Mouse (Mus musculus) CH12.LX (cell line): Measurements from ENCODE around the gene Abhd6.

Source experiments
- CTCF ChIP-seq, 2 experiments: IDR thresholded peaks in 1 of 2; conservative IDR thresholded peaks in 1 of 2; 2 replicates each; pipeline ENCODE4 v1.5.1; 2011 to 2012; ENCODE audit warnings: low read depth in 2 of 2, low read length in 2 of 2, improper control_type of control experiment in 1 of 2, inconsistent platforms in 1 of 2, mild to moderate bottlenecking in 1 of 2, moderate library complexity in 1 of 2
- EP300 ChIP-seq: IDR thresholded peaks from 2 replicates; pipeline ENCODE4 v1.6.1; 2011; ENCODE audit warnings: low read length, improper control_type of control experiment
- ETS1 ChIP-seq: conservative IDR thresholded peaks from 2 replicates; pipeline ENCODE4 v1.6.1; 2012; ENCODE audit warnings: low read depth, mild to moderate bottlenecking, inconsistent platforms, low read length, improper control_type of control experiment, moderate library complexity
- HCFC1 ChIP-seq: IDR thresholded peaks from 2 replicates; pipeline ENCODE4 v1.6.1; 2012; ENCODE audit warnings: low read depth, mild to moderate bottlenecking, inconsistent platforms, low read length, improper control_type of control experiment
- KAT2A ChIP-seq: IDR thresholded peaks from 2 replicates; pipeline ENCODE4 v1.6.1; 2012; ENCODE audit warnings: low read length, improper control_type of control experiment, inconsistent platforms; ENCODE audit not compliant: insufficient replicate concordance
- POLR2AphosphoS2 ChIP-seq: IDR thresholded peaks from 2 replicates; pipeline ENCODE4 v1.6.1; 2011; ENCODE audit warnings: low read depth, low read length, improper control_type of control experiment
- TBP ChIP-seq: conservative IDR thresholded peaks from 2 replicates; pipeline ENCODE4 v1.6.1; 2011; ENCODE audit warnings: low read depth, low read length, improper control_type of control experiment
- ZMIZ1 ChIP-seq: IDR thresholded peaks from 2 replicates; pipeline ENCODE4 v1.6.1; 2012; ENCODE audit warnings: low read depth, mild to moderate bottlenecking, inconsistent platforms, low read length, improper control_type of control experiment
- ZNF384 ChIP-seq: IDR thresholded peaks from 2 replicates; pipeline ENCODE4 v1.6.1; 2012; ENCODE audit warnings: low read depth, low read length, improper control_type of control experiment, inconsistent platforms

GRCm38 (mm10) chr14:8000831-8001685 lies 1.6 kb upstream of the Abhd6 start:
- TF ChIP-seq EP300 (no peak), KAT2A (no peak), CTCF (conservative IDR thresholded peaks at IDR 0.05 in 1 of 2, IDR thresholded peaks at IDR 0.05 in 1 of 2; ENCODE audit: low read depth in 2 of 2, low read length in 2 of 2) (no peak), TBP (no peak), POLR2AphosphoS2 (no peak), ZMIZ1 (no peak), ETS1 (no peak), HCFC1 (no peak), ZNF384 (no peak)
